Mouse (Mus musculus): Measurements from ENCODE around the gene 1700017N19Rik.

Gene 1700017N19Rik

DNA sequence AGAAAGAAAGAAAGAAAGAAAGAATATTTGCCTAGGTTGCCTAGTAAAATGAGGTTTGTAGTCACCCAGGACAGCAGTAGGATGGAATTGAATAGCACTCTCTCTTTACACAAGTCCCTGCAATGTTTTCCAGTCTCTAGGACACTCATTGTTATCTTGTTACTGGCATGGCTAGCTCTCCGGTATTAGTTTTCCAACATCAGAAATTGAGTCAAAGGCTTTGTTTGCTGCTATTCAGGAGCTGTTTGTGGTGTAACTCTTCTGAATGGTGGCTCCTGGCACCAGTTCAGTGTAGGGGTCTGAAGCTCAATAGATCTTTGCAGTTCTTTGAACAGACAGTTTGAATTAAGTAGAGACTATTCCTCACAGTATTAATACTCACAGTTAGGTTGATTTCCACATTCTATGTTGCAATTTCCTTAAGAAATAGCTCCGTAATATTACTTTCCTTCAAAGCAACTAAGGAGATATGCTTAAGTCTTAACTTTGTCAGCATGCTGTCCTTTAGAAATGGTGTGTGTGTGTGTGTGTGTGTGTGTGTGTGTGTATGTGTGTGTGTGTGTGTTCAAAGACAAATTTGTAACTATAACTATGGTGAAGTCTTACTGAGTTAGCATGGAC, 71.8 kb downstream of the 1700017N19Rik start:
- no peak for DNase-seq (ENCODE audit: low read depth)

Data from c-Kit-positive CD71-negative TER-119-negative erythroid progenitor cells, embryonic 14.5 days (primary cell).